Mouse (Mus musculus) heart, postnatal 25 days (tissue): ENCODE measurements around the gene Gm49384. TPM values are rescaled to one million over a fixed set of nuclear protein-coding genes. Genes with fewer than 3 reads are reported as not detected.
A peak's percentile ranks its signal among the peaks of the same experiment; 100 is the strongest.
"Not testable (repeated sequence)": the region's sequence is repeated elsewhere in the genome, so short reads cannot be mapped to it uniquely, and the experiment has no call there.

Experiments used
- DNase-seq: peaks from one replicate; pipeline ENCODE4 v3.0.0; 2022; ENCODE audit warnings: low spot score
- intact Hi-C: fragments of 180-260 bp; cut with DNase I; formaldehyde crosslinking; loops from one replicate; pipeline ENCODE4 v1.15.1; 2025
- total RNA-seq, 2 experiments: library from RNA; stranded (reverse); gene quantifications; 2 replicates each; pipeline ENCODE4 v1.2.3; 2021

Gene Gm49384
- total RNA-seq, 2 experiments from 2014 or later, result 2.3 to 3.7 TPM

DNA sequence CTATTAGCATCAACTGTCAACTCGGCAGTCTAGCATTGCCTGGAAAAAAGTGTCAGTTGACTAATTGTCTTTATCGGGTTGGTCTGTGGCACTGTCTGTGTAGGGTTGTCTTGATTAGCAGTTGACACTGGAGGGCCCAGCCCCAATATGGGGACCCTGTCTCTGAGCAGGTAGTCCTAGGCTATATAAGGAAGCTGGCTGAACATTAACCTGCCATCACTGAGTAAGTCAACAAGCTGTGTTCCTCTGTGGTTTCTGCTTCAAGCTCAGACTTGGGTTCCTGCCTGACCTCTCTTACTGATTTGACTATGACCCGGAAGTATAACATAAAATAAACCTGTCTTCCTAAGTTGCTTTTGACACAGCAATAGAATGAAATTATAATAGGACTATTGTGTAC, 28.1 kb downstream of the Gm49384 start:
- no peak for DNase-seq
- intact Hi-C loops, result no loop called here

DNA sequence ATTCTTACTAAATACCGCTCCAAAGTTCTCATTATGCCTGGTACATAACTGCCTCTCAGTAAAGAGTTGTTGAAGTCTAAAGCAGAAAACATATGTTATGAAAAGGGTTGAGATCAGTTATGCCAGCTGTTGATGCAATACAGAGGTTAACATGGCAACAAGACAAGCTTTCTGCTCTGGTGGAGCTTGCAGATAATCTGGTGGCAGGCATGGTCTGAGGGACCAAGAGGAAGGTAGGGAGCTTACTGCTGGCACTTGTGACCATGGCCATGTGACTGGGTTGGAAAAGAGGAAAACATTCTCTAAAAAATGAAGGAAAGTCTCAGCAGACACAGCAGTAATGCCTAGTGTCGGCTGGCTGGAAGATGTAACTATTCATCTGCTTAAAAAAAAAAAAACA, 32.8 kb downstream of the Gm49384 start:
- DNase-seq, result no peak
- intact Hi-C loops, result no loop called here

DNA sequence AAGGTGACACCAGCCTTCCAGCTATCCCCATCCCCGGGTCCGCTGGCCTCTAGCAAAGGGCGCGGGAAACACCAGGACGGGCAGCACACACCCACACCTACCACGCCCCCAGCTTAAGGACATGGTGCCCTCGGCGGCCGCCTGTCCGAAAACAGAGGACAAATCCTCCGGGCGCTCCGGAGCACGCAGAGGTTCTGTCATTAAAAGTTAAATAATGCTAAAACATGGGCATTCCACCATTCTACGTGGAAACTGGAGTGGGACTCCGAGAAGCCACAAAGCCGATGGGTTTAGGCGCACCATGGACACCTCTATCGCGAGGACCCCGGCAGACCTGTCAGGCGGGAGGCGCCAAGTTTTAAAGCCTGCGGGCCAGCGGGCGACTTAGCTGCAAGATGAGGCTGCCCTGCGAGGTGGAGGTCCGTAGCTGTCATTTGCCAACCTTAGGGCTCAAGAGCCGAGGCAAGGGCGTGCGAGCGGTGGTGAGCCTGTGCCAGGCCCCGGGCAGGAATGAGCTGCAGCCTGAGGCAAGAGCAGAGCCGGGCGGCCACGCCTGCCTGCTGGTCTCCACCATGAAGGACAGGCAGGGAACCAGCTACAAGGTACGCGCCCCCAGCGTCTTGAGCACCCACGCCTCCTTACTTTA, 35.5 kb downstream of the Gm49384 start, which contains the start of gene Lrr1:
Lrr1 (plus strand) TSS at position 354 of the 646 bp plus-strand sequence.
- peak; percentile 69 for DNase-seq
- intact Hi-C loops, result no loop called here

DNA sequence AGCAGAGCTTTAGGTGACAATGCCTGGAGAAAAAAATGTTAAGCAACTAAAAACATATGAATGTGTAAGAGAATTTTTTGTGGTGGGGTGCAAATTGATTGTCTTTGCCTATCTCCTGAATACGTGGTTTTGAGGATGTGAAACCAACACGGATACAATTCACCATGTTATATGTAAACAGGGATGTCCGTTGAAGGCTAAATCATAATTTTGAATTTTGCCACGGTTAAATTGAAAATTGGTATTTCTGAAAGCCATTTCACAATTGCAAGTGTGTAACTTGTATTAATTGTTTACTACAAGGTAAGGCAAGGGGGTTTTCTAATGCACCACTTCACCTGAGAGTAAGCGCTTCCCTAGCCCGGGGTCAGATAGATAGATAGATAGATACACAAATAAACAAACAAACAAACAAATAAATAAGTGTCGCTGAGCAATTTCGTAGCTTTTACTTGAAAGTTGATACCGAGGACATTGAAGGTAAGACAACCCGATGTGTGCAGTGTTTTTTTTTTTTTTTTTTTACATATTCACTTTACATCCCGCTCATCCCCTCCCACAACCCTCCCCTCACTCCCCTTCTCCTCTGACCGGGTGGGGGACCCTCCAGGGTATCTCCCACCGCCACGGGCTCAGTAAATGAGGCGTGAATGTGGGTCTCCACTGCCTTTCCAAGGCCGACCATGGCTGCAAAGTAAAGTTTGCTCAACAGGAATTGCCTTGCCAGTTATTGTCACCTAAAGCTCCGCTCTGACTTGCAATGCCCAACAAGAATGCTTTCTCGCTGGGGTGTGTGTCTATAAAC, 36.2 kb downstream of the Gm49384 start:
- intact Hi-C loops, result no loop called here
- DNase-seq, result no peak

DNA sequence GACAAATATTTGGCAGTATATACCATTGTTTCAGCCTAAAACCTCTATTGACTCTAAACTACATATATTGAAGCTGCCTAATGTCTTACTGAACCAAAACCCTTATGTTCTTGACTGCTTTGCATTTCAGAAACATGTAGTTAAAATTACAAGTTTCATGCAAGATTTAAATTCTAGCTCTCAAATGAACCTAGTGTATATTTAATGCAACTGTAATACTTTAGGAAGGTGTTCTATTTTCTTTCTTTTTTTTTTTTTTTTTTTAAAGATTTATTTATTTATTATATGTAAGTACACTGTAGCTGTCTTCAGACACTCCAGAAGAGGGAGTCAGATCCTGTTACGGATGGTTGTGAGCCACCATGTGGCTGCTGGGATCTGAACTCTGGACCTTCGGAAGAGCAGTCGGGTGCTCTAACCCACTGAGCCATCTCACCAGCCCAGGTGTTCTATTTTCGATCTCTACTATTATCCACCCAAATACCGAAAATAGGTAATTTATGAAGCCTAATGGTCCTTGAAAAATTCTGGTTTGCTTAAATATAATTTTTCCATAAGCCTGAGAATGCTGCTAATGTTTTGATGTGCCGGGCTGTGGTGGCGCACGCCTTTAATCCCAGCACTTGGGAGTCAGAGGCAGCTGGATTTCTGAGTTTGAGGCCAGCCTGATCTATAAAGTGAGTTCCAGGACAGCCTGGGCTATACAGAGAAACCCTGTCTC, 37.0 kb downstream of the Gm49384 start:
- intact Hi-C loops, DNase-seq: not testable (repeated sequence)

DNA sequence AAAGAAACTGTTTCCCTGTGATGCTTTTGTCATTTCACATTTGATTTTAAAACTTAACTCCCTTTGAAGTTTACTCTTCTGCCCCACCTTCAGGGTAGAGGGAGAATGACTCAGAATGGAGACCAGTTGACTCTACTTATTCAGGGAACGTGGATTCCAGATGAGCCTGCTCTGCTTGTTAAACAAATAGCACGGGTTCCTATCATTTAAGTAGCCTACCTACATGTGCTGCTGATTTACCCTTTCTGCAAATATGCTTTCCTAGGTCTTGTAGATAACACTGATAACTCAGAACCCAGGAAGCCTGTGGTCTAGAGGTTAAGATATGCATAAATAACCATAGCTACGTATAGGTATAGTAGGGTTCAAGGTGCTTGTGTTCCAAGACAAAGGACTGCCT, 39.2 kb downstream of the Gm49384 start:
- DNase-seq, result no peak
- intact Hi-C loops, result no loop called here

DNA sequence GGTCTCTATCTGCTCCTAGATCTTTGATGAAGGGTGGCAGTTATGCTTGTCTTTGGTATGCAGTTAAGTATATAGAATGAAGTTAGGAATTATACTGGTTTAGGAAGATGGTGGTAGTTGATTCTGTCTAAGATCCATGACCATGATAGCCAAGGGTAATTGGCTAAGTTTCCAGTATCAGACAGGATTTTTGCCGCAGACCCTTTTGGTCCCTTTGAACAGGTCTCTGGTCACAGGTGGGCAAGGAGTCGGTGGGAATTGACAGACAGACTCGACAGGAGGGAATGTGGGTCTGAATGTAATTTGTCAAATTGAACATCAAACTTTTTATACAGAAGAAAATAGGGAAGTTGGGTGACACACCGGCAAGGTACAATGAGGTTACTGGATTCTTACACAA, 40.5 kb downstream of the Gm49384 start:
- DNase-seq, intact Hi-C loops: not testable (repeated sequence)

DNA sequence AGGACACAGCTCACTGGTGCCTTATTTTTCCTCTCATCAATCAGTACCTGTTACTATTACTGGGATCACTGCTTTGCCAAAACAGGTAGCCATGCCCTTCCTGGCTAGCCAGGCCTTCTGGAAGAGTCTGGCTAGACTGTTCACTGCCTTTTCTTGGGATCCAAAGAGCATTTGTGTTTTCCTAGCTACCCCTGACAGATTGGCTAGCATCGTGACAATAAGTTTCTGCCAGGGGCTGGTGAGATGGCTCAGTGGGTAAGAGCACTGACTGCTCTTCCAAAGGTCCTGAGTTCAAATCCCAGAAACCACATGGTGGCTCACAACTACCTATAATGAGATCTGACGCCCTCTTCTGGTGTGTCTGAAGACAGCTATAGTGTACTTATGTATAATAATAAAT, 43.4 kb downstream of the Gm49384 start:
- not testable (repeated sequence) for DNase-seq

DNA sequence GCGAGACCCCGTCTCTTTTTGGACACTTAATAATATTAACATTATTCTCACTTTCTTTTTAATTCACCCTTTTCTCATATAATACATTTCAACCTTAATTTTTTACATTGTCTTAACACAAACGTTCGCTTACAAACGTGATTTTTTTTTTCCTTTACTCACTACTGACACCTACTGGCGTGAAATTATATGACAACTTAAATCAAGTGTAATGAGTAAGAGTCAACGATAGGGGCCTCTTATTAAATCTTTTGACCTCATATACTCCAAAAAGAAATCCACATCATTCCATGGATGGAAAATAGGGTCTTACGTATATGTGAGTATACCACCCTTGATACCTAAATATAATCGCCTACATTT, 44.5 kb downstream of the Gm49384 start:
- intact Hi-C loops, result no loop called here
- DNase-seq, result no peak

More for the DNA sequence above, 43.4 kb downstream of the Gm49384 start:
- intact Hi-C loops, result not testable (repeated sequence)

DNA sequence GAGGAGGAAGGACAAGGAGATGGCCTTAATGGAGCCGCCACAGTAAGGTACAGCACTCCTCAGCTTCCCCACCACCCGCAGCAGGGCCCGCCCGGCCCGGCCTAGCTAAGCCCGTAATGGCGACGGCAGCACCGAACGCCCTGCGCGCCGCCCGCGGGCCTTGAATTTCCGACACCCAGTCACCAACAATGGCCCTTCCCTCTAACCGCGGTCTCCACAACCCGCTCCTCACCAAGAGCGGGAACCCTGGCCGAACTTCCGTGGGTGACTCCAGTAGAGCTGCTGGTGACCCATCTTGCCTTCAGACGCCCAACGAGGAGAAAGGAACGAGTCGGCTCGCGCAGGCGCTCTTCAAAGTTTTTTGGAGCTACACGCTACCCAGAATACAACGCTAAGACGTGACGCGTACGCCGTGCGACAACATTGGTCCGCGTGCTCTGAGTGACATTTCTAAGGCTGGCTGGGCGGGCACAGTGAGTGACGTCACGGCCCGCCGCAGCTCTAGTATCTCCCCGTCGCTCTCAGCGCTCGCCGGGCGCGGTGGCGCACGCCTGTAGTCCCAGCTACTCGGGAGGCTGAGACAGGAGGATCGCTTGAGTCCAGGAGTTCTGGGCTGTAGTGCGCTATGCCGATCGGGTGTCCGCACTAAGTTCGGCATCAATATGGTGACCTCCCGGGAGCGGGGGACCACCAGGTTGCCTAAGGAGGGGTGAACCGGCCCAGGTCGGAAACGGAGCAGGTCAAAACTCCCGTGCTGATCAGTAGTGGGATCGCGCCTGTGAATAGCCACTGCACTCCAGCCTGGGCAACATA, 45.1 kb downstream of the Gm49384 start, which contains the start of gene Rps29:
Rps29 (minus strand) TSS at position 422 of the 813 bp plus-strand sequence.
- intact Hi-C loops, result not testable (repeated sequence)
- peak; percentile 96 for DNase-seq

DNA sequence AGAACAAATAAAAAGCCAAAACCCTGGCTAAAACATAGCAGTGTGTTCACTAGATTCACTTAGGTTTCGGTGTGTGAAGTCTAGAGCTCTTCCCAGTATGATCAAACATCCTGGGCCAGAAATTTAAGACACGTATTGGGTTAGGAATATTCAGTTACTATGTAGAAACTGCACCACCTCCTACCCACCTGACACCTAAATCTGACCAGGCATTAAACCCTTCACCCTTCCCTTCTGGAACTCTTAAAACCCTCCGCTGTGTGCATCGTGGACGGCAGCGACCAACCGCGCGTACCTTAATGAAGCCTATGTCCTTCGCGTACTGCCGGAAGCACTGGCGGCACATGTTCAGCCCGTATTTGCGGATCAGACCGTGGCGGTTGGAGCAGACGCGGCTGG, 45.7 kb downstream of the Gm49384 start:
- no peak for DNase-seq
- intact Hi-C loops, result no loop called here

DNA sequence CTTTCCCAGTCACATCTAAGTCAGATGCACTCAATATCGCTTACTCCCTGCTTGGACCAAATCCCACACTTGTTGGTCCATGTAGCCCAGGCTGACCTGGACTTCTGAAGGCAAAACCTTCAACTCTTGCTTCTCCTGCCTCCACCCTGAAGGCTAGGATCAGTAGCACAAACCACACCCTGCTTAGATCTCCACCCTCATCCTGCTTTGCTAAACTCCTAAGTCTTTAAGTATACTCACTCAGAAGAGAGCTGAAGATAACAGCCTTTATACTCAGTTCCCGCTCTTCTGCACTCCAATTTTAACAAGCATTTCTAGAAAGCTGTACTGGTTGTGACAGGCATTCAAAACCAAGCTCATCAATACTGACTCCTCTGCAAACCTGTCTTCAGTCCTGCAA, 47.0 kb downstream of the Gm49384 start:
- intact Hi-C loops, result no loop called here
- no peak for DNase-seq

DNA sequence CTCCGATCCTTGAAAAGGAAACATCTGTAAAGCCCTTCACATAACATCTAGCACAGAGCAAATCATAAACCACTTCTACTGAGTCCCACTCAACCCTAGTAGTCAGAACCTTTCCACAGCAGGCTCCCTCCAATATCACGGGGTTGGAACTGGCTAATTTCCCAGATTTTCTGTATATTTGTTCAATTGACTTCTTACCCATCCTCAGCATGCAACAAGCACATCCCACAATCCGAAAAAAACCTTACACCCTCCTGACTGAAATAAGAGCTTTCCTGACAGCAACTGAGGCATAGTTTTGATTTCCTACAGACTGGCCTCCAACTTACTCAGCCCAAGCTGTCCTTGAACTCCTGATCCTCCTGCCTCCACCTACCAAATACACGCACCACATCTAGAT, 47.6 kb downstream of the Gm49384 start:
- no peak for DNase-seq
- intact Hi-C loops, result no loop called here

DNA sequence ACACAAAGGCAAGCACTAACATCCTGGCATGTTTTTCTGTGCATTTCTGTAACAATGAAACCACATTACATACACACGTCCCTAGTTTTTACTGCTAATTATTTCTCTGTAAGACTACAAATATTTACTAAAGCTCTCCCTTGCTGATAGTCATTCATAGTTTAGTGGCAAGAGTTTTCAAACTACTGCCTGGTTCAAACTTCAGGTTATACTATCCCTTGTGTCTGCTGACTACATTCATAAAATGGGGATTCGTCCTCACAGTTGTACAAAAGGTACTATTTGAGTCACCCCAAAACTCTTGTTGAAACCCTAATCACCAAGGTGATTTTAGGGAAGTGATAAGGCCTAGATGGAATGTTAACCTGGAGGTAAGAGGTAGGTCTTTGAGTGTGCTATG, 48.1 kb downstream of the Gm49384 start:
- intact Hi-C loops, result no loop called here
- no peak for DNase-seq

DNA sequence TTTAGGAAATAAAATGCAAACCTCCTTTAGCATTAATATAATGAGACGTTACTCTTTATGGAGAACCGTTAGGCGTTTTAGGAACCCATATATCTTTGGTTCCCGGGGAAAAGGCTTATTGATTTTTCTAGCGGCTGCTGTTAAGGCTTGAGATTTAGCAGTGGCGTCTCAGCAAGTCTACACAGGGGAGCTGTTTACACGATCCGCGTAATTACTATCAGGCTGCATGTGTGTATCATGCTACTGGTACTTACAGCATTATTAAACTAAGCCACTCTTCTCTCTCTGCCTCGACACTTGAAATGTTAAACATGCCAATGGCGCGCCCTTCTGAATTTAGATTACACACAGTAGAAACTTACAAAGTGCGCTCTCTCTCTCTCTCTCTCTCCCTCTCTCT, 54.0 kb downstream of the Gm49384 start:
- intact Hi-C loops, result no loop called here
- DNase-seq, result no peak

DNA sequence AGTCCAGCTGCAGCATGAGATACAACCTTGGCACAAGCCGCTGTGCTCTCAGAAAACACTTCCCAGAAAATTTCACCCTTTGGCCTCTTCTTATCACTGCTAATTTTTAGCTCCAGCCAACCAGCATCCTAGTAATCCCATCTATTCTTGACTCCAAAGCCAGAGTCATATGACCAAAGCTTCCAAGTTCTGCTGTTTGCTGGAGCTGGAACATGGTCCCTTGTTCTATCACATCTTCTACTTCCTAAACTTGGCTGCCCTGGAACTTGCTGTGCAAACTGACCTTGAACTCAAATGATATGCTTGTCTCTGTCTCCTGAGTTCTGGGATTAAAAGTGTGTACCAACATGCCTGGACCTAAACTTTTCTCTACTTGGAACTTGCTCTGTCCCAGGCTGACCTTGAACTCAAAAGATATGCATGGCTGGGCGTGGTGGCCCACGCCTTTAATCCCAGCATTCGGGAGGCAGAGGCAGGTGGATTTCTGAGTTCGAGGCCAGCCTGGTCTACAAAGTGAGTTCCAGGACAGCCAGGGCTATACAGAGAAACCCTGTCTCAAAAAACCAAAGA, 56.8 kb downstream of the Gm49384 start:
- DNase-seq, result no peak
- intact Hi-C loops, result no loop called here

DNA sequence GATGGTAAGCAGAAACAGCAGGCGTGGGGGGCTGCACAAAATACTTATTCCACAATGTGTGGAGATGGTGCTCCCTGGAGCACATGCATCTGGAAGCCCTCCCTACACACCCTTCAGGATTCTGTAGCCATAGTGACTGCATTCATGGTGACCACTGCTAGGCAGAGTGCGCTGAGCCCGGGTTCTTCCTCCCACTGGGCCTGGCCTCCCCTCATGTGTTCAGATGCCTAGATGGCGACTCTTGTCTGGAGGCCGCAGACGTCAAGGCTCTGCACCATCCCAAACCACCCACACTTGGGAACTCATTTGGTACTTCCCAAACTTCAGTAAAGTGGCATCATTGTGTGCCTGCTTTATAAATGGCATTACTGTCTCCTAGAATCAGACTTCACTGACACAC, 60.6 kb downstream of the Gm49384 start:
- intact Hi-C loops, result no loop called here
- DNase-seq, result no peak

DNA sequence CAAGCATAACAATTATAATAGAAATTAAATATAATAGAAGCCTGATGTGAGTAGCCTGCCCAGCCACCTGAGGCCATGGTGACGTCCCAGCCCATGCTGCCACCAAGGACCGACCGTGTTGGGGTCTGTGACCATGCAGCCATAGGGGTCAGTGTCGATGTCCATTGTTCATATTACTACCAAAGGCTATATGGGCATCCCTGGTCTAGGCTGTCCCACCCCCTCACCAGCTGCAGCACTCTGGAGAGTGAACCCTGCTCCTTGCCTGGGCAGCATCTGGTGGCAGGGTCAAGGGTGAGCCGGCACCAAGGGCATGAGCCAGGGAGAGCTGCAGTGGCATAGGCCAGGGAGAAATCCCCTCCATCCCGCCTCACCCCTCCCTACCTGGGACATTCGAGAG, 64.2 kb downstream of the Gm49384 start:
- DNase-seq, result no peak
- intact Hi-C loops, result no loop called here
